Mouse (Mus musculus) limb, embryonic 15.5 days (tissue): ENCODE measurements at regions not wholly inside any gene's neighbourhood (a gene's known extent, or its start where the extent isn't known, plus 50 kb on each side); places are given as distances from the start of the nearest gene placed in this dataset.

Experiments used
- ATAC-seq: fragments of 200-750 bp; cut with Nextera tagmentation; 2 replicates; pipeline ENCODE4 v1.8.0; 2017; ENCODE audit warnings: low read depth, moderate TSS enrichment; ENCODE audit not compliant: insufficient number of reproducible peaks, low FRiP score, low TSS enrichment
- H3K27ac ChIP-seq: fragments of 300-500 bp; sonication (generic); 2 replicates; pipeline ENCODE4 v1.5.1; 2015; ENCODE audit warnings: moderate library complexity, mild to moderate bottlenecking, inconsistent platforms
- H3K27me3 ChIP-seq: fragments of 300-500 bp; sonication (generic); 2 replicates; pipeline ENCODE4 v1.6.1; 2015; ENCODE audit warnings: inconsistent platforms
- H3K36me3 ChIP-seq: fragments of 300-500 bp; sonication (generic); 2 replicates; pipeline ENCODE4 v1.6.1; 2015; ENCODE audit warnings: inconsistent platforms
- H3K4me1 ChIP-seq: fragments of 300-500 bp; sonication (generic); 2 replicates; pipeline ENCODE4 v1.6.1; 2015; ENCODE audit warnings: inconsistent platforms
- H3K4me2 ChIP-seq: fragments of 300-500 bp; sonication (generic); 2 replicates; pipeline ENCODE4 v1.6.1; 2015; ENCODE audit warnings: mild to moderate bottlenecking, inconsistent platforms
- H3K4me3 ChIP-seq: fragments of 300-500 bp; sonication (generic); 2 replicates; pipeline ENCODE4 v1.5.1; 2015; ENCODE audit warnings: mild to moderate bottlenecking, inconsistent platforms
- H3K9ac ChIP-seq: fragments of 300-500 bp; sonication (generic); 2 replicates; pipeline ENCODE4 v1.6.1; 2015; ENCODE audit warnings: inconsistent platforms
- H3K9me3 ChIP-seq: fragments of 300-500 bp; sonication (generic); 2 replicates; pipeline ENCODE4 v1.6.1; 2016; ENCODE audit warnings: inconsistent platforms
- WGBS: fragments of 180-500 bp; shearing (Covaris S2); methylation state at CpG from one replicate; pipeline ENCODE4 v1.1.7; 2015; 5-methylcytosine and 5-hydroxymethylcytosine counted together

DNA sequence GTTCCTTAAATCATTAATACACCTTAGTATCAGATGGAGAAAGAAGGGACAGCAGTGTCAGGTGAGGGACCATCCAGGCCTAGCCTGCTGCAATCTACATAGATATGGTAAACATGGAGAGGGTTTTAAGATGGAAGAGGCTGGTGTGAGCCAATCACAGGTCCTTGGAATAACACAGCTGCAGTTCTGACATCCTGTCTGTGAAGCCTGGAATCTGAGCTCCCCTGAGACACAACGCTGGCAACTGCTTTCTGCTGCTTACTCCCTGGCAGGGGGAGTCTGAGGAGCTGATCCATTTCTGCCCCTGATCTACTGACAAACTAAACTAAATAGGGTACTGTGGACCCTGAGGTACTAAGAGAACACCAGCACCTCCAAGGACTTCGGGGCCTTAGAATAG is 100.1 kb upstream of the Gm12830 start:
- no peak overlapping the region for H3K4me2 ChIP-seq
- no peaks in the 10 kb centered on the region for H3K36me3 ChIP-seq
- no peak overlapping the region for H3K27ac ChIP-seq
- peaks cover 7% of the 10 kb centered on the region; the same call in 1 of the 2 replicates for H3K27me3 ChIP-seq
- H3K4me3 ChIP-seq = no peak overlapping the region
- 43% methylated on average over 2 of the region's 2 CpGs for WGBS
- H3K9me3 ChIP-seq = no peaks in the 10 kb centered on the region
- ATAC-seq = no peak
- H3K4me1 ChIP-seq = peaks cover 14% of the 10 kb centered on the region
- no peak overlapping the region for H3K9ac ChIP-seq

- no peak overlapping the region for H3K9ac ChIP-seq
- no peak overlapping the region for H3K4me2 ChIP-seq
- H3K4me1 ChIP-seq = peaks cover 13% of the 10 kb centered on the region; the same call in 1 of the 2 replicates
- H3K27me3 ChIP-seq = 0 out of 2 replicates have a peak, but pooled peaks cover 9% of the 10 kb centered on the region
- H3K9me3 ChIP-seq = no peaks in the 10 kb centered on the region
- H3K36me3 ChIP-seq = no peaks in the 10 kb centered on the region
- no peak for ATAC-seq
- WGBS = 91% methylated on average over 11 of the region's 11 CpGs
- no peak overlapping the region for H3K4me3 ChIP-seq
- H3K27ac ChIP-seq = no peak overlapping the region
Observed at GRCm38 (mm10) chr4:114728235-114729000, 93.1 kb upstream of the Gm12830 start.

- Histone ChIP-seq H3K27me3 (0 out of 2 replicates have a peak, but pooled peaks cover 5% of the 10 kb centered on the region), H3K9me3 (no peaks in the 10 kb centered on the region), H3K27ac (no peak overlapping the region), H3K4me3 (no peak overlapping the region), H3K4me2 (no peak overlapping the region), H3K9ac (no peak overlapping the region), H3K4me1 (peaks cover 17% of the 10 kb centered on the region; the same call in 1 of the 2 replicates), H3K36me3 (no peaks in the 10 kb centered on the region)
- WGBS = 68% methylated on average over 10 of the region's 10 CpGs
- ATAC-seq = peak; percentile 32; the same call in 1 of the 2 replicates
Observed at GRCm38 (mm10) chr4:114733256-114734004, 88.1 kb upstream of the Gm12830 start.

DNA sequence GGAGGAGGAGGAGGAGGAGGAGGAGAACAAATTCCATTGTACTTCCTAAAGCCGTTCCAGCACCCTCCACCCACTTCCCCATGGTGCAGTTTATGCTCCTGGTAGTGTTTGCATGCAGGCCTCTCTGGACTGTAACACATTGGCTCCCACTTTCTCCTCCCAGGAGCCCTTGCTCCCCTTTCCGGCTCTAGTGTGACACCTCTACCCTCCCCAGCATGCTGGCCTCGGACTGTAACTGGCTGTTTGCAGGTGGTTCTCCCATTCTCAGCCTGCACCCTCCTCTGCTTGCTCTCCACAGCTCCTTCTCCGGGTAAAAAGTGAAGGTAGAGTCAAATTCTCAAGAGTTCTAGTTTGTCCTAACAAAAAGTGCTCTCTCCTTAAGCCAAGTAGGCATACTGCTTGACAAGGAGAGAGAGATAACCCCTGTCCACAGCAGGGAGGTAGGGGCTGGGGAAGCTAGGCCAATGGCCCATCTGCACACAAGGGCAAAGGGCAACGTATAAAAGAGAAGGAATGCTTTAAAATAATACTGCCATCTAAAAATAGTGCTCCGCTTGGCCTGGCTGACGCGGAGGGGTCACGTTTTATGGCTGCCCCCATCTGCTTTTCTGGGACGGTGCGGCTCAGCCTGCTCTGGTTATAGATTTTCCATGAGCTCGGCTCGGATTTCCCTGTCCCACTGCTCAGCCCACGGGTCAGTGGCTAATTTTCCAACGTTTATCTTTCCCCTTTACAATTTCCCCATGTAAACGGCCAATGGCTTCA is 82.4 kb upstream of the Gm12830 start:
- H3K9ac ChIP-seq = no peak overlapping the region
- peak; percentile 54; the same call in 1 of the 2 replicates for ATAC-seq
- H3K27me3 ChIP-seq = no peaks in the 10 kb centered on the region
- H3K9me3 ChIP-seq = no peaks in the 10 kb centered on the region
- no peaks in the 10 kb centered on the region for H3K36me3 ChIP-seq
- H3K4me1 ChIP-seq = peaks cover 11% of the 10 kb centered on the region
- WGBS = 18% methylated on average over 16 of the region's 16 CpGs
- no peak overlapping the region for H3K4me2 ChIP-seq
- peak overlapping the region; percentile 54 for H3K27ac ChIP-seq
- no peak overlapping the region for H3K4me3 ChIP-seq

GRCm38 (mm10) chr4:114748131-114748530 is 73.4 kb upstream of the Gm12830 start:
- H3K4me2 ChIP-seq = no peak overlapping the region
- WGBS = 75% methylated on average over 2 of the region's 2 CpGs
- no peak overlapping the region for H3K9ac ChIP-seq
- no peaks in the 10 kb centered on the region for H3K36me3 ChIP-seq
- no peaks in the 10 kb centered on the region for H3K4me1 ChIP-seq
- no peaks in the 10 kb centered on the region; the same call in 1 of the 2 replicates for H3K27me3 ChIP-seq
- H3K27ac ChIP-seq = no peak overlapping the region
- no peaks in the 10 kb centered on the region for H3K9me3 ChIP-seq
- no peak overlapping the region for H3K4me3 ChIP-seq
- ATAC-seq = no peak

DNA sequence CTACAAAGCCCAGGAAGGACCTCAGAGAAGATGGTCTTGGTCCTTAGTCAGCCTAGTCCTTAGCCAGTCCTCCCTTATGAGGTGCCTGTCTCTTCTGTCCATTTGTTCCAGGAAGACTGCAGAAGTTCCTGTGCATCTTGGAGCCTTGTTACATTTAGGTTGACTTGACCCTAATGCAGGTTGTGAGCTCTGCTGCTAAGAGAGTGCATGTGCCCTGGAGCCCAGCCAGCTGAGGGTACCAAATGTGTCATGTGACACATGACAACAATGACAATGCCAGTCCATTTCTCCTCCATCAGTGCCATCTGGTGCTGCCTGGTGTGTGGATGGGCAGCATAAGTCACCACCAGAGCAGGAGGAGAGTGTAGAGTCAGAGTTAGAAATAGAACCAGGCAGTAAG is 61.7 kb upstream of the Gm12830 start:
- Histone ChIP-seq H3K4me3 (no peak overlapping the region), H3K36me3 (no peaks in the 10 kb centered on the region)
- no peak for ATAC-seq

GRCm38 (mm10) chr4:114766643-114767393 is 54.7 kb upstream of the Gm12830 start:
- peaks cover 8% of the 10 kb centered on the region for H3K4me1 ChIP-seq
- ATAC-seq = 0 out of 2 replicates have a peak, but pooled peaks have one; percentile 24
- no peak overlapping the region for H3K27ac ChIP-seq
- 0 out of 2 replicates have a peak, but pooled peaks cover 18% of the 10 kb centered on the region for H3K27me3 ChIP-seq
- H3K36me3 ChIP-seq = no peaks in the 10 kb centered on the region
- no peak overlapping the region for H3K9ac ChIP-seq
- H3K4me2 ChIP-seq = no peak overlapping the region
- H3K4me3 ChIP-seq = no peak overlapping the region
- 30% methylated on average over 22 of the region's 22 CpGs for WGBS
- no peaks in the 10 kb centered on the region for H3K9me3 ChIP-seq

More for the DNA sequence above, 61.7 kb upstream of the Gm12830 start:
- no peaks in the 10 kb centered on the region for H3K9me3 ChIP-seq
- H3K4me2 ChIP-seq = no peak overlapping the region
- H3K9ac ChIP-seq = no peak overlapping the region
- H3K27me3 ChIP-seq = no peaks in the 10 kb centered on the region
- no peak overlapping the region for H3K27ac ChIP-seq
- H3K4me1 ChIP-seq = no peaks in the 10 kb centered on the region
